Mouse (Mus musculus): Measurements from ENCODE around the gene Tfap2e. TPM values are rescaled to one million over a fixed set of nuclear protein-coding genes. Genes with fewer than 3 reads are reported as not detected.

Tfap2e gene
- polyA plus RNA-seq, 1 experiment from 2014 or later = 0.69 TPM

DNA sequence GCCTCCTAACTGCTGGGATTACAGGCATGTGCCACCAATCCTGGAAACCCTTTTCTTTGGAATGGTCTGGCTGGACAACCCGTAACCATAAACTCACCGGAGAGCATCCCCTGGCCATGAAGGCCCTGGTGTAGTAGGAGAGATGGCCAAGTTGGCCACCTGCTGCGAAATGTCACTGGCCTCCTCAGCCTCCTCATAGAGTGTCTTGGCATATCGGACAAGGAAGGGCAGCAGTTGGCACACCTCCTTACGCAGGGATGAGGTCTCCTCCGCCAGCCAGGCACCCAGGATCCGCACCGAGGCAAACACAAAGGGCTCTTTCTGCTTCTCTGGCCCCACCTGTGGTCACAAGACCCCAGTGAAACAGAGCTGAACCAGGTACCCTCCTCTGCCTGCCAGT is 12.3 kb upstream of the Tfap2e start:
- peaks cover 57% of the 10 kb centered on the region for H3K36me3 ChIP-seq (ENCODE audit: control insufficient read depth, insufficient read depth, low read length)
- no peak overlapping the region for H3K4me2 ChIP-seq (ENCODE audit: low read length)
- DNase-seq (ENCODE audit: low spot score) = no peak
- H3K27me3 ChIP-seq (replicated peaks; ENCODE audit: control insufficient read depth, insufficient read depth, low read length) = no peaks in the 10 kb centered on the region
- no peak overlapping the region for H3K27ac ChIP-seq (ENCODE audit: low read depth, low read length)
- no peak overlapping the region for H3K4me3 ChIP-seq (ENCODE audit: low read depth, low read length)
- ATAC-seq = no peak
- peaks cover 28% of the 10 kb centered on the region for H3K4me1 ChIP-seq (ENCODE audit: control insufficient read depth, insufficient read depth, low read length)
- WGBS = 91% methylated on average over 8 of the region's 8 CpGs
- 0 out of 2 replicates have a peak overlapping the region, but pooled peaks have one; percentile 29 for H3K9ac ChIP-seq (ENCODE audit: low read length)
- no peaks in the 10 kb centered on the region for H3K9me3 ChIP-seq (replicated peaks; ENCODE audit: control insufficient read depth, low read length)

DNA sequence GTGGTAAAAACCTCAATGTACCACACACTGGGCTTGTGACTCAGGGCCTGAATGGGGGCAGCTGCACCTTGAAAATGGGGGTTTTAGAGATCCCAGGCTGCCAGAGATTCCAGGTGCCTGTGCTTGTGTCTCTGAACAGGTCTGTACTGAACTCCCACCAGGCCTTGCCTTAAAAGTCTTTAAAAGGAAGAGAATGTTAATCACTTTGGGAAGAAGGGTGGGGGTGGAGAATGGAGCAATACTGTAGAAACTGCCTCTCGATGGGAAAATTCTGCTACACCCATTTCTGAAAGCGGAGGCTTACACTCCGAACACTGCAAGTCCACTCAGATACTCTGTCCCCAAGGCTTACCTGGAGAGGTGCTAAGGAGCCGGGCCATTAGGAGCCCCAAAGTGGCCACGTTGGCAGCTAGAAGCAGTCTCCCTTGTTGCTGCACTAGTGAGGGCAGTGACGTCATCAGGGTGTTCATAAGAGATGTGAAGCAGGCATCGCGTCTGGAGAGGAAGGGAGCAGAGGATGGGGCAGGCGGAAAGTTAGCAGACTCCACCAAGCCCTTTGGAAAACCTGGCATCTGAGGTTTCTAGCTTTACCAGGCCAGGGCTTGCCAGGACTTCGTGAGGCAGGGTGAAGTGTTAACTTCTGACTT is 10.3 kb upstream of the Tfap2e start:
- no peak for DNase-seq (ENCODE audit: low spot score)
- Histone ChIP-seq H3K27me3 (replicated peaks; ENCODE audit: control insufficient read depth, insufficient read depth, low read length) (no peaks in the 10 kb centered on the region), H3K27ac (ENCODE audit: low read depth, low read length) (no peak overlapping the region), H3K4me3 (ENCODE audit: low read depth, low read length) (no peak overlapping the region), H3K36me3 (ENCODE audit: control insufficient read depth, insufficient read depth, low read length) (peaks cover 57% of the 10 kb centered on the region), H3K9ac (ENCODE audit: low read length) (no peak overlapping the region), H3K9me3 (replicated peaks; ENCODE audit: control insufficient read depth, low read length) (no peaks in the 10 kb centered on the region), H3K4me2 (ENCODE audit: low read length) (no peak overlapping the region), H3K4me1 (ENCODE audit: control insufficient read depth, insufficient read depth, low read length) (peaks cover 18% of the 10 kb centered on the region)
- WGBS = 80% methylated on average over 10 of the region's 10 CpGs
- ATAC-seq = no peak

DNA sequence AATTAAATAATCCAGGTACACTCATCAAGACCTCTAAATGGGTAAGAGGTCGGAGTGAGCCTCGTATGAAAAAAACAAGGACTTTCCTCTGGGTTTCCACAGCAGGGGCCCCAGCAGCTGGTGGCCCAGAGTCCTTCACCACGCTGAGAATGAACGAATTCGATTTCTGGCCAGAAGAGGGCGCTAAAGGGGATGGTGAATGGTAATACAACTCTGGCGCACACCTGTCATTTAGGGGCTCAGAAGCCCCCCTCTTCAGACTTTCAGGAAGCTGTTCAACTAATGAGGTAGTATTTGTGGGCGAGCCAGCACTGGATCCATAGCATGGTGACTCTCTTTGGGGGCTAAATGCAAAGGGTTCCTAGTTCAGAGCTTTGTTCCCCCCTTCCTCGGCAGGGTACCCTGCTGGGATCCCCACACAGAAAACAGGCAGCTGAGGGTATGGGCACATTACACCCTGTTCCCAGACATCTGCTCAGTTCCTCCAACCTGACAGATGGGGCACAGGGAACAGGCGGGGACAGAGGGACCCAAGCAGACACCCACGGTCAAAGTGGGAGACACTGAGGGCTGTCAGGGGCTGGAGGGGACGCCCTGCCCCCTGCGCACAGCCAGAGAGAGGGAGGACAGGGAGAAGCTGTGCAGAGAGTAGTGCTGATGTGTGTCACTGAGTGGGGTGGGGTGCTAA is 9.6 kb upstream of the Tfap2e start:
- peak; percentile 17; the same call in 1 of the 2 replicates for ATAC-seq

DNA sequence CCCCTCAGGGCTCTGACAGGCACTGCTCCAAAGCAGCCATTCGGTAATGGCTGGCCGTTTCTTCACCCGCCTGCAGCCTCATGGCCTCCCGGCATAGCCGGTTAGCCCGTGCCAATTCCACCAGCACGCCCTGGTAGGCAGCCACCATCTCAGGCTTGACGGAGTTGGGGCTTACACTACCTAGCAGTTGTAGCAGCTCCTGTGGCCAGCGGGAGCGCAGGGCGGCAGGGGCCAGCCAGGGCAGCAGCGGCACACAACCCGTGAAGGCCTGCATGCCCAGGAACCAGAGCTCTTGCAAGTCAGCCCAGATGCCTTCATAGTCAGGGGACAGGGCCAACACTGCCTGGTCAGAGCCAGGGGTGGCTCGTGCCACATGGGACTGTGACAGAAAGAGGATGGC is 8.8 kb upstream of the Tfap2e start:
- Histone ChIP-seq H3K9me3 (replicated peaks; ENCODE audit: control insufficient read depth, low read length) (no peaks in the 10 kb centered on the region), H3K4me1 (ENCODE audit: control insufficient read depth, insufficient read depth, low read length) (peaks cover 4% of the 10 kb centered on the region; the same call in 1 of the 2 replicates), H3K9ac (ENCODE audit: low read length) (no peak overlapping the region), H3K36me3 (ENCODE audit: control insufficient read depth, insufficient read depth, low read length) (peaks cover 56% of the 10 kb centered on the region), H3K27me3 (replicated peaks; ENCODE audit: control insufficient read depth, insufficient read depth, low read length) (peaks cover under 1% of the 10 kb centered on the region; the same call in 1 of the 2 replicates), H3K4me3 (ENCODE audit: low read depth, low read length) (no peak overlapping the region), H3K27ac (ENCODE audit: low read depth, low read length) (no peak overlapping the region), H3K4me2 (ENCODE audit: low read length) (no peak overlapping the region)
- ATAC-seq (no peak), DNase-seq (ENCODE audit: low spot score) (no peak)
- WGBS = 93% methylated on average over 14 of the region's 14 CpGs

More for the DNA sequence above, 9.6 kb upstream of the Tfap2e start:
- no peak overlapping the region for H3K4me3 ChIP-seq (ENCODE audit: low read depth, low read length)
- no peak overlapping the region for H3K27ac ChIP-seq (ENCODE audit: low read depth, low read length)
- H3K9me3 ChIP-seq (replicated peaks; ENCODE audit: control insufficient read depth, low read length) = no peaks in the 10 kb centered on the region
- no peak overlapping the region for H3K4me2 ChIP-seq (ENCODE audit: low read length)
- WGBS = 36% methylated on average over 13 of the region's 13 CpGs
- H3K9ac ChIP-seq (ENCODE audit: low read length) = no peak overlapping the region
- H3K4me1 ChIP-seq (ENCODE audit: control insufficient read depth, insufficient read depth, low read length) = peaks cover 12% of the 10 kb centered on the region; the same call in 1 of the 2 replicates
- H3K27me3 ChIP-seq (replicated peaks; ENCODE audit: control insufficient read depth, insufficient read depth, low read length) = no peaks in the 10 kb centered on the region
- H3K36me3 ChIP-seq (ENCODE audit: control insufficient read depth, insufficient read depth, low read length) = peaks cover 57% of the 10 kb centered on the region
- DNase-seq (ENCODE audit: low spot score) = peak; percentile 72

DNA sequence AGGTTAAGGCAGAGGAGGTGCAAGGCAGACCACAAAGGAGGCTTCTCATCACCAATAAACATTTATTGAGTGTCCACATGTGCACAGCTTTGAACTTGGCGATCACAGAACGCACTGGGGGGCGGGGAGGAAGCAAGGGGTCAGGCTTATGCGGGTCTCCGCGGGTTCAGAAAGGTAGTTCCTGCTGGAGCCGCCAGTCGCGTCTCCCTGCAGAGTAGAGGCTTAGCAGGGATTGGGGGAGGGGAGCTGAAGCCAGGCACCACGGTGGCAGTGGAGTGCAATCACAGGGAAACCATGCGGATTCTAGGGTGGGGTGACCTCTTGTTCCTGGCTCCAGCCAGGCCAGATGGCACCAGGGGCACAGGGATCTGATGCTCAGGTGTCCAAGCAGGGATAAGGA is 7.7 kb upstream of the Tfap2e start:
- Histone ChIP-seq H3K4me3 (ENCODE audit: low read depth, low read length) (no peak overlapping the region), H3K27ac (ENCODE audit: low read depth, low read length) (no peak overlapping the region), H3K4me2 (ENCODE audit: low read length) (no peak overlapping the region), H3K4me1 (ENCODE audit: control insufficient read depth, insufficient read depth, low read length) (no peaks in the 10 kb centered on the region), H3K9me3 (replicated peaks; ENCODE audit: control insufficient read depth, low read length) (no peaks in the 10 kb centered on the region), H3K9ac (ENCODE audit: low read length) (no peak overlapping the region), H3K36me3 (ENCODE audit: control insufficient read depth, insufficient read depth, low read length) (peaks cover 45% of the 10 kb centered on the region), H3K27me3 (replicated peaks; ENCODE audit: control insufficient read depth, insufficient read depth, low read length) (peaks cover 7% of the 10 kb centered on the region)
- no peak for ATAC-seq
- no peak for DNase-seq (ENCODE audit: low spot score)
- 6% methylated on average over 11 of the region's 11 CpGs for WGBS

DNA sequence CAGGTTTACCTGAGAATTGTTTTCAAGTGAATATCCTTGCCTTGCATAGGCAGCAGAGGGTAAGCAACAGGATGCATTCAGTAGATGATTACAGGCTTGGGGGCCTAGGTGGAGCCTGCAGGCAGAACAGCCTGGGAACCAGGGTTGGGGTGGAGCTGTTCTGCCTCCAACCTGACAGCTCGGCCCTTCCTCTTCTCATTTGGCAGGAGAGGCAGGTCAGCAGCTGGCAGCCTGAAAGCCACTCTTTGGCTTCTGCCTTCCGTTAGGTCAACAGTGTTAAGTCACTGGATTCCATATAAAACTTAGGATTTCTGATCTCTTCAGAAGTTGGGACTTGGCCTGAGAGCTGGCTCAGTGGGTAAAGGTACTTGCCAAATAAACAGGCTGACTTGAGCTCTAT is 6.9 kb upstream of the Tfap2e start:
- Histone ChIP-seq H3K9ac (ENCODE audit: low read length) (no peak overlapping the region), H3K4me1 (ENCODE audit: control insufficient read depth, insufficient read depth, low read length) (no peaks in the 10 kb centered on the region), H3K27me3 (replicated peaks; ENCODE audit: control insufficient read depth, insufficient read depth, low read length) (peaks cover 14% of the 10 kb centered on the region), H3K4me3 (ENCODE audit: low read depth, low read length) (no peak overlapping the region), H3K9me3 (replicated peaks; ENCODE audit: control insufficient read depth, low read length) (no peaks in the 10 kb centered on the region), H3K27ac (ENCODE audit: low read depth, low read length) (no peak overlapping the region), H3K36me3 (ENCODE audit: control insufficient read depth, insufficient read depth, low read length) (peaks cover 38% of the 10 kb centered on the region), H3K4me2 (ENCODE audit: low read length) (no peak overlapping the region)
- ATAC-seq (no peak), DNase-seq (ENCODE audit: low spot score) (no peak)
- 62% methylated on average over 2 of the region's 2 CpGs for WGBS

DNA sequence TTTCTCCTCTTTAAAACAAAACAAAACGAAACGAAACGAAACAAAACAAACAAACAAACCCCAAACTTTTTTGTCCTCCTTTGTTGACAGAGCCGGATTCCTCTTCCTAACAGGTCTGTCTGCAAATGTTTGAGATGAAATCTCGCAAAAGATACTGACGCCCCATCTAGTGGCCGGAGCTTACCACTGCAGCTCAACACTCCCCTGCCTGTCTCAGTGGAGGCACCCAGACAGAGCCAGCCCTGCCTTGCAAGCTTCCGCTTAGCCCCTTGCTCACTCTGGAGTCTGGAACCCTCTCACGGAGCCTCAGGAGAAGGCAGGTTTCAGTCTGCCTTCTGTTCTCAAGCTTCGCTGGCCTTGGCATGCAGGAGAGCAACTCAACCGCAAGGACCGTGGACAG is 5.4 kb upstream of the Tfap2e start:
- H3K4me3 ChIP-seq (ENCODE audit: low read depth, low read length) = no peak overlapping the region
- peaks cover 30% of the 10 kb centered on the region for H3K27me3 ChIP-seq (replicated peaks; ENCODE audit: control insufficient read depth, insufficient read depth, low read length)
- H3K36me3 ChIP-seq (ENCODE audit: control insufficient read depth, insufficient read depth, low read length) = peaks cover 26% of the 10 kb centered on the region
- DNase-seq (ENCODE audit: low spot score) (peak; percentile 91), ATAC-seq (peak; percentile 69; the same call in 1 of the 2 replicates)
- no peaks in the 10 kb centered on the region for H3K4me1 ChIP-seq (ENCODE audit: control insufficient read depth, insufficient read depth, low read length)
- 3% methylated on average over 12 of the region's 12 CpGs for WGBS
- no peak overlapping the region for H3K27ac ChIP-seq (ENCODE audit: low read depth, low read length)
- no peak overlapping the region for H3K4me2 ChIP-seq (ENCODE audit: low read length)
- no peaks in the 10 kb centered on the region for H3K9me3 ChIP-seq (replicated peaks; ENCODE audit: control insufficient read depth, low read length)
- no peak overlapping the region for H3K9ac ChIP-seq (ENCODE audit: low read length)

DNA sequence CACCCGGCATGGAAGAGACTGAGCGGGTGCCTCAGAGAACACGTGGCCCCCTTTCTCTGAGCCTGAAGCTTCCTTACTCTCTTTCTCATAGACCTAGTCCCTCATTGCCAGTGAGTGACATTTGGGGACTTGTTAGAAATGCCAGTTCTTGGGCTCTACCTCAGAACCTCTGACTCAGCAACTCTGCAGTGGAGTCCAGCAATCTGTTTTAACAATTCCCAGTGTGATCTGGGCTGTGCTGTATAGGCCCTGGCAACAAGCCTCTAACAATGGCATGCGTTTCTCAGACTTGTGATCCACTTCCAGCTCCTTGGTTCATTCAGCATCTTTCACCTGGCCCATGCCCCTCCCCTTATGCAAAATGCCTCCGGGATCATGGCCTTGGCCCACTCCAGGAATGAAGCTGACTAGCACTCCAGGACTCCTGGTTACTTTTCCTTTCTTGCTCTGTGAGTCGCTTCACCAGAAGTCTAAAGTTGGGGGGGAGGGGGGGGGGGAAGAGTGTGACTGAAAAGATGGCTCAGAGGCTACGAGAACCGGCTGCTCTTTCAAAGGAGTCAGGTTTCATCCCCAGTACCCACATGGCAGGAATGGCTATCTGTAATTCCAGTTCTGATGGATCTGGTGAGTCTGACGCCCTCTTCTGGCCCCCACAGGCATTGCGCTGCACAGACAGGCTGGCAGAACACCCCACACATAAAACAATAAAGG is 4.1 kb upstream of the Tfap2e start:
- ATAC-seq = no peak
- Histone ChIP-seq H3K9me3 (replicated peaks; ENCODE audit: control insufficient read depth, low read length) (no peaks in the 10 kb centered on the region), H3K4me1 (ENCODE audit: control insufficient read depth, insufficient read depth, low read length) (no peaks in the 10 kb centered on the region), H3K4me3 (ENCODE audit: low read depth, low read length) (no peak overlapping the region), H3K4me2 (ENCODE audit: low read length) (no peak overlapping the region), H3K27me3 (replicated peaks; ENCODE audit: control insufficient read depth, insufficient read depth, low read length) (peaks cover 43% of the 10 kb centered on the region), H3K36me3 (ENCODE audit: control insufficient read depth, insufficient read depth, low read length) (peaks cover 15% of the 10 kb centered on the region), H3K9ac (ENCODE audit: low read length) (no peak overlapping the region), H3K27ac (ENCODE audit: low read depth, low read length) (no peak overlapping the region)
- 17% methylated on average over 10 of the region's 10 CpGs for WGBS
- no peak for DNase-seq (ENCODE audit: low spot score)

Measured in forebrain, embryonic 14.5 days (tissue).